Mouse (Mus musculus) testis, adult 2 months (tissue): Measurements from ENCODE around the gene Gna15.

ENCODE experiments used
- CTCF ChIP-seq: fragments of 200-500 bp; IDR thresholded peaks from 2 replicates; pipeline ENCODE4 v1.5.1; 2012; ENCODE audit warnings: low read depth, mild to moderate bottlenecking, inconsistent platforms, low read length, moderate library complexity; ENCODE audit not compliant: control insufficient read depth, insufficient read depth, insufficient replicate concordance
- POLR2A ChIP-seq: fragments of 200-500 bp; IDR thresholded peaks from 2 replicates; pipeline ENCODE4 v1.6.1; 2012; ENCODE audit warnings: low read depth, mild to moderate bottlenecking, inconsistent platforms, low read length, moderate library complexity; ENCODE audit not compliant: control insufficient read depth

- TF ChIP-seq POLR2A (no peak), CTCF (no peak)
These were observed 19.6 kb upstream of the Gna15 start for GRCm38 (mm10) chr10:81543633-81544032.
